Mouse (Mus musculus): ENCODE data around the gene Sytl3. TPM values are rescaled to one million over a fixed set of nuclear protein-coding genes. Genes with fewer than 3 reads are reported as not detected.
A peak's percentile ranks its signal among the peaks of the same experiment; 100 is the strongest.
"Not testable (repeated sequence)": the region's sequence is repeated elsewhere in the genome, so short reads cannot be mapped to it uniquely, and the experiment has no call there.

The Sytl3 gene
- total RNA-seq, 4 experiments from 2014 or later = 0.25 to 0.56 (median 0.34) TPM; not detected in 1

DNA sequence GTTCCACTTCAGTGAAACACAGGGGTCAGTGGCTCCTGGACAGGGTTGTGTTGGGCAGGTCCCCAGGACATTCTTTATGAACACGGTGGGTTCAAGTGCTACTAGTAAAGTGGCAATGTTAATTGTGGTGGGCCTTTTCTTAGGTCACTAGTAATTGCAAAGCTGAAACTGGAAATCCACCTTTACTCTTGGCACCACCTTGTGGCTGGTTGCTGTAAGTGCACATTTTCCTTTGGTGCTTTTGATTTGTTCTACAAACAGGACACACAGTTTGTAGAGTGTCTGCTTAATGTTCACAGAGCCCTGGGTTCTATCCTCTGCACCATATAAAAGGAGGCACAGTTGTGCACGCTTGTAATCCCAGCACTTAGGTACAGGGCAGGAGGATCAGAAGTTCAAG, 32.7 kb downstream of the Sytl3 start:
- peak; percentile 88 for DNase-seq (ENCODE audit: low spot score)

DNA sequence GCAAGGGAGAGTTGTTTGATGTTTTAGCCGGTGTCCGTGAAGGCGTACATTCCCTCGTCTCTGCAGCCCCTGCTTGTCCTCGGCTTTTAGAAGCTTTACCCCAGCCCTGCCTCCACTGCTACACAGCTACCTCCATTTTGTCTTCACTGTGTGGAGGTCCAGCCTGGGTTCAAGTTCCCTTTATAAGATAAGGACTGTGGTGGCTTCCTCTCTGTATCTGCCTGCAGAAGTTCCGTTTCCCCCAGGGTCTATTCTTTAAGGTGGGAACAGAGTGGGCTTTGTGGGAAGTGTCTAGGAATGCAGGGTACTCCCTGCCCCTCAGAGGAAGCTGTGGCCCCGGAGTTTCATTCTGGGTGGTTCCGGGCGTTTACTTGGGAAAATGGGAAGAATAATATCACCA, 36.8 kb downstream of the Sytl3 start:
- not testable (repeated sequence) for DNase-seq (ENCODE audit: low spot score)

DNA sequence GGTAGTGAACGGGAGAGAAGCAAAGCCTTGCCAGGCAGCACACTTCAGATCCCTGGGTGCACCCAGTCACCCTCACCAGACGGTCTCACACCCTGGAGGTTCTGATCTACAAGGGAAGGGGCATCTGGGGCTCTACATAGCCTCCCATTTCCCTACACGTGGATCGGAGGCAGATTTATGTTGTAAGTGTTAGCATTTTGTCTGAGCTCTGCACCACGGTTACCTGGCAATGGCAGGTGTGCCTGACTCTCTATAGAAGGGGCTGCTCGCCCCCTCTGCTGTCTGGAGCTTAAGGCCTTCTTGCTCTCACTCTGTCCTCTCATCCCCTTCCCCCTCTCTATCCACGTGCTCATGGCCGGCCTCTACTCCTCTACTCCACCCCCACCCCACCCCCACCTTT, 37.6 kb downstream of the Sytl3 start:
- not testable (repeated sequence) for DNase-seq (ENCODE audit: low spot score)

DNA sequence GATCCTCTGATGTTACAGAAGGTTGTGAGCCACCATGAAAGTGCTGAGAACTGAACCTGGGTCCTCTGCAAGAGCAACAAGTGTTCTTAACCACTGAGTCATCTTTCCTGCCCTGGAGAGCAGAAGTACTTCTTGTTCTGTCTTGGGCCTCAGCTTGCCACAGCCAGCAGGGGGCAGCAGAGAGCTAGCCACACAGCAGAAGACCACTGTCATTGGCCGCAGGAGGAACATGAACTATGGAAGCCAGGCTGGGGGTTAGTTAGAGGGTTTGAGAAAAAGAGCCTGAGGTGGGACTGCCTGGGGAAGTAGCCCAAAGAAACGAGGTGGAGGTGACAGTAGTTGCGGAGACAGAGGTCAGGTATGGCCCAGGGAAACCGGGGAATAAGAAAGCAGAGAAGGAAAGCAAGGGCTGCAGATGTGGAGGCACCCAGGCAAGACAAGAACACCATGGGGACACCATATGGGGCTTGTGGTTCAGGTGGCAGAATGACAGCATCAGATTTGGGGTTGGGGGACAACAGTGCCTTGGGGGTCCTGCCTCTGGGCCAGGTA, 38.4 kb downstream of the Sytl3 start:
- DNase-seq (ENCODE audit: low spot score) = peak; percentile 46

DNA sequence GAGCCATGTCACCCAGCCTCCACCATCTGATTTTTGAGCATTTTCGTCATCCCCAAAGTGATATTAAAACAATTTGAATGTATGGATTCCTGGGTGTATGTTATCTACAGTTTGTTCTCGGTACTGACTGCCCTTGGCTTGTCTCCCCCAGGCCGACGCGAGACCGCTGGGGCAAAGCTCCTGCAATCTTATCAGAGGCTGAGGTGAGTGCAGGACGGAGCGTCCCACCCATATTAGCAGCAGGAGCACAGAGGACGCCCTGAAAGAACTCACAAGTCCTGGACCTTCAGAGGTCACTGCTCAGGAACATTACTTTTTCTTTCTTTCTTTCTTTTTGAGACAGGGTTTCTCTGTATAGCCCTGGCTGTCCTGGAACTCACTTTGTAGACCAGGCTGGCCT, 40.6 kb downstream of the Sytl3 start:
- DNase-seq (ENCODE audit: low spot score) = not testable (repeated sequence)

DNA sequence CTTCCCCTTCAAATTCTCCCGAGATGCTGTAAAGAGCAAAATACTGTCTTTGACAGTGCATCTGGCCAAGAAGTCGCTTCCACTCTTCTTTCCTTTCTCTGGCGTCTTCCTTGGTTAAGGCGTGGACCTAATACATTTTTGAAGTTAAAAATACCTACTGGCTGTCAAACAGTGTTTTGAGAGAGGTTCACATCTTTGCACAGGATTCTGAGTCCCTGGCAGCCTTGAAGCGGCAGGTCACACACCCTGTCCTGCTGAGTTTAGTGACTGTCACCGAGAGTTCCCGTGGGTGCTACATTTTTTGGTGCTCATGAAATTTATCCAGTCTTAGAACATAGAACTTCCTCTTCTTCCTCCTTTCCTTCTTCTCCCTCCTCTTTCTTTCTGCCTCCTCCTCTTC, 41.2 kb downstream of the Sytl3 start:
- DNase-seq (ENCODE audit: low spot score) = not testable (repeated sequence)

GRCm38 (mm10) chr17:6702625-6703221, 43.8 kb downstream of the Sytl3 start:
- not testable (repeated sequence) for DNase-seq (ENCODE audit: low spot score)

DNA sequence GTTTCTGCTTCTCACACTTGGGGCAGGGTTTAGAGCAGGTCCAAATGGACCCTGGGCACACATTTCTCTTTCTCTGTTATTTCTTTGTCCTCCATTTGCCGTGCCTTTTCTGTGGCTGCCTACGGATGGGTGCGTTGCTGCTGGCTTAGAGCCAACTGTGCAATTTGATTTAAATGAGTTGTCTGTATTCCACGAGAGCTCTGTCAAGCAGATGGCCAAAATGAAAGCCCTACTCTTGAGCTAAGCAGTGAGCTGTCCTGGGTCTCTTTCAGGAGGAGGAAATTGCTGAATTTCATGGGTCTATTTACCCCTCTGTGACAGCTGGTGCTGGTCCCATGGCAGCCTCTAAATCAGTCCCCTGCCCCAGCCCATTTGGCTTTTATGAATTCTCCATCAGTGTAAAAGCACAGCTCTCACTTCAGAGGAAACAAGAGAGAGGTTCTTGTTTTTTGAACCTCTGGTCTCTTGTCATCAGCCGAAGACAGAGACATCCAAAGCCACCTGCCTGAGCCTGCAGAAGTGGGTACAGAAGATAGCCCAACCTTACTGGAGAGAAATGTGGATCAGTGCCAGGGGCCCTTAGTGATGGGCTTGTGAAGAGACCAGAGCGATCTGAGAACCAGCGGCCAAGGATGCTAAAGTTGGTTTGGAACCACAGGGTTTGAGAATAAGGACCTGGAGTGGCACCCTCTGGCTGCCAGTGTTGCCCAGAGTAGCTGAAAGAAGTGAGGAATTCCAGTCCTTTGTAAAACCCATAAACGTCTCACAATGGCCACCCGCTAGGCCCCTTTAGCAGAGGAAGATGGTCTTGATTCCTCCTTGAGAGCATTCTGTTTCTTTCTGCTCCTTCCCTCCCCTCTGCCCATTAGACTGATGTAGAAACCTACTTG, 44.7 kb downstream of the Sytl3 start:
- DNase-seq (ENCODE audit: low spot score) = not testable (repeated sequence)

DNA sequence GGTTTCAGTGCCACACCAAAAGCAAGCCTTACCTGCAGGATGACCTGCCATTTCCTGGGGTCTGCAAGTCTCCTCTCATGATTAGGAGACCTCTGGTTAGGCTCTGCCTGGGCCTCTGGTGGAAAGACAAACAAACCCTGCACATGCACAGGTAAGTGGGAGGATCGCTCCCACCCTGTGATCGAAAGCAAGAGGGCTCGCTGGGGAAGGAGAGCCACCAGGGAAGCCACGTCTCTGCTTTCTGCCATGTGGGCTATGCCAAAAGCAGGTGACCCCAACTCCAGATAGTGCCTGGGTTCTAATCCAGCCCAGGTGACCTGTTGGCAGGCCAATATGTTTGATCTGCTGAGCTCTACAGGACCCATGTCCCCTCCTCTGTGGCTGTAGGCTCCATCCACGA, 47.6 kb downstream of the Sytl3 start:
- DNase-seq (ENCODE audit: low spot score) = not testable (repeated sequence)

DNA sequence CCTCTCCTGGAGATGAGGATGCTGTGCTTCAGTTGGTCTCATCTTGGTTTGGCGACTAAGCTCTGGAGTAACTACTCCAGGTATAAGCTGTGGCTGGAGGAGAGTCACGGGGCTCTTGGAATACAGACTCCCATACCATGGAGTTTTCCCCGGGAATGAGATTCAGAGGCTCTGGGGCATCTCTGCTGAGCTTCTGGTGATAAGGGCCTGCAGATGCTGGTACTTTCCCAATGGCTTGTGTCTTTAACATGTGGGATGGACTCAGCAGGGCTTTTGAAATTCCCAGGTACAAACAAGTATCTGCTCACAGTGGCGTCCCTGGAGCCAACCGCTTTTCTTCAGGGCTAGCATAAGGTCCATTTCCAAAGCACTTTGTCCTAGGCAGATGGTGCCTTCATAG, 48.5 kb downstream of the Sytl3 start:
- DNase-seq (ENCODE audit: low spot score) = not testable (repeated sequence)

- DNase-seq (ENCODE audit: low spot score) = not testable (repeated sequence)
Observed at GRCm38 (mm10) chr17:6708194-6708593, 49.3 kb downstream of the Sytl3 start.

DNA sequence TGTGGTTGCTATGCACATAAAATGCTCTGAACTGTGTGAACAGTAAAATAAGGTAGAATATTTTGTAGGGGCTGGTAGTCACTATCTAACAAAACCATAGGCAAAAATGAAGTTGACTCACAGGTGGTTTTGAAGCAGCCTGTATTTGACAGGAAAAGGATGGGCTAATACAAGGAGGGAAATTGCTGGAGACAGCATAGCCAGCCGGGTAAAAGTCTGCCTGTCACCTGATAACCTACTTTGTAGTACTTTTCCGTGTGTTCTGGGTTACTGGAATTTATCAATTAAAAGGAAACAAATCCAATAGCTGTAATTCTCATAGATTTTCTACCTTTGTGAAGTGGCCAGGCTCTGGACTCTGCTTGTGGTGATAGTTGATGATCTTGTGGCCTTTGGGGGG, 54.6 kb downstream of the Sytl3 start:
- DNase-seq (ENCODE audit: low spot score) = not testable (repeated sequence)

GRCm38 (mm10) chr17:6713944-6714343, 55.1 kb downstream of the Sytl3 start:
- not testable (repeated sequence) for DNase-seq (ENCODE audit: low spot score)

- DNase-seq (ENCODE audit: low spot score) = no peak
Observed at GRCm38 (mm10) chr17:6727996-6728610, 69.2 kb downstream of the Sytl3 start.

GRCm38 (mm10) chr17:6729244-6729742, 70.4 kb downstream of the Sytl3 start:
- no peak for DNase-seq (ENCODE audit: low spot score)

DNA sequence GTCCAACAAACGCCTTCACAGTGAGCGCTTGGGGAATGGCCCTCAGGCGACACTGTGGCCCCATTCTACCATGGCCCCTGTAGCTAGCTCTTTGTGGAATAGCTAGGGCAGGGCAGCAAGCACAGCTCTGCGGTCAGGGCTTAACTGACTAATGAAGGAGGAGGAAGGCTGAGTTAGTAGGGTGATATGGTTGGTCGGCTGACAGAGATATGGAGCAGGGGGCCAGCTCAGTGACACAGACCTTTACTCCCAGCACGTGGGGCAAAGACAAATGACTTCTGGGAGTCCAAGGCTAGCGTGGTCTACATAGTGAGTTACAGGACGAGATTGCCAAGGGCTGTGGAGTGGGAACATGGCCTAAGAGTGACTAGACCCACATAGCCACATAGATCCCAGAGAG, 72.2 kb downstream of the Sytl3 start:
- no peak for DNase-seq (ENCODE audit: low spot score)

GRCm38 (mm10) chr17:6731634-6732033, 72.7 kb downstream of the Sytl3 start:
- DNase-seq (ENCODE audit: low spot score) = no peak

DNA sequence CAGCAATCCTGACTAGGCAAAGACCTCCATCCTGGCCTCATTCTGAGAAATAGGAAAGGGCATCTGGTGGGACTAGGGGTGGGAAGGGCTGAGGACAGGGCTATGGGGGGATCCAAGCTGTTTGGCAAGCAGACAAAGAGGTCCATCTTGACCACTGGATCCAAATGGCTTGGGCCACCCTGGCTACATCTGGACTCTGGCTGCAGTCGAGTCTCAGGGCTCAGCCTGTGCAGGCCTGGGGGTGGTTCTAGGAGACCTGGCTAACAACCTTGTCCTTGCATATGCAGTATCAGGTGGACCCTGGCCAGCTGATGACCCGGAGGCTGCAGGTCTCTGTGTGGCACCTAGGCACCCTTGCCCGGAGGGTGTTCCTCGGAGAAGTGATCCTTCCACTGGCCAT, 73.8 kb downstream of the Sytl3 start:
- no peak for DNase-seq (ENCODE audit: low spot score)

DNA sequence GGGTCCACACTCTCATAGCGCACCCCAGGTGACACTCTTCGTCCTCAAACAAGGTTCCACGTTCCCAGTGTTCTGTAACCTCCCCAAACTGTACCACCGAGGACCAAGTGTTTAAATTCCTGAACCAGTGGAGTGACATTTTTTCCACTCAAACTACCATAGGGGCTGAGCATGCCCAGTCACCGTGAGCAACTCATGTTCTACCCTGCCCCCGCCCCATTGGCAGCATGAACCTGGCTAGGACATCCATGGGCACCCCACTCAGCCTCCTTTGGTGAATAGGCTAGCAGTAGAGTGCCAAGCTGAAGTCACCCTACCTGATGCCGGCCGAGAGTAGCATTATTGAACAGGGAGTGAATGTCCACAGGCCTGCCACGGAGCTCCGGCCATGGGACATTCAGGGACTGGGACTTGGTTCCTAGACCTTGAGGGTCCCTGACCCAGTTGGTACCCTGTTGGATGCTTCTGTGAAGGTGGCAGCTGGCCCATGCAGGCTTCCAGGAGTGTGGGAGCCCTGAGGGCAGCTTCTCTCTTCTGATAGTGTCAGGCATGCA, 74.5 kb downstream of the Sytl3 start:
- DNase-seq (ENCODE audit: low spot score) = no peak

DNA sequence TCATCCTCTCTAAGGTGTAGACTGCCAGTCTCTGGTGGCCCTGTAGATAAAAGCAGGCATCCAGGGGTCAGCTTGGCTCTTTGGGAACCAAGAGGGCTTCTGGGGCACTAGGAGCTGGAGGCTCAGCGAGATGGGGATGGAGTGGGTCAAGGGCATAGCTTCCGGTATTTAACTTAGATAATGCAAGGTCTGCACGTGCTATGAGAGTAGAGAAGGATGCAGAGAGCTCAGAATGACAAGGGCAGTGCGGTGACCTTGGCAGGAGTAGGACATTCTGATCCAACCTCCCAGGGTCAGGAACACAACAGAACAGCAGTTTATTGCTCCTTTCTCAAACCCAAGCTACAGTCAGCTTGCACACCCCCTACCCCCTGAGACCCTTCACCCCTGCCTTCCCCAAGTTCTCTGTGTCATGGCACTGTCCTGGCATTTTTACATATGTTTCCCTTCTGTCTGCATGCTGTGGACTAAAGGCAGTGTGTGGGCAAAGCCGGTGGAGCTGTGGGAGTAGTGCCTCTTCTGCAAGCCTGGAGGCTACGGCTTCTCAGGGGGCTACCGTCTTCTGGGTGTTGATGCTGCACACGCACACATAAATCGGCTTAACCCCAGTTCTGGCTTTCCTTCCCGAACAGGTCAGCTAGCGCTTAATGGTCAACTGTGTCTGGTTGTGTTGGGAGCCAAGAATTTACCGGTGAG, 76.0 kb downstream of the Sytl3 start:
- DNase-seq (ENCODE audit: low spot score) = no peak
